Mouse (Mus musculus) hindbrain, embryonic 16.5 days (tissue): ENCODE measurements around the gene Aurkb. TPM values are rescaled to one million over a fixed set of nuclear protein-coding genes. Genes with fewer than 3 reads are reported as not detected.

ENCODE experiments used
- ATAC-seq: fragments of 200-750 bp; cut with Nextera tagmentation; 2 replicates; pipeline ENCODE4 v1.8.0; 2017; ENCODE audit warnings: moderate TSS enrichment, moderate library complexity
- H3K27ac ChIP-seq: fragments of 300-500 bp; sonication (generic); 2 replicates; pipeline ENCODE4 v1.5.1; 2014; ENCODE audit warnings: low read depth, mild to moderate bottlenecking, control low read depth, low read length, moderate library complexity
- H3K27me3 ChIP-seq: fragments of 300-500 bp; sonication (generic); replicated peaks from 2 replicates; pipeline ENCODE4 v1.6.1; 2014; ENCODE audit warnings: low read length; ENCODE audit not compliant: control insufficient read depth, insufficient read depth
- H3K36me3 ChIP-seq: fragments of 300-500 bp; sonication (generic); 2 replicates; pipeline ENCODE4 v1.6.1; 2014; ENCODE audit warnings: mild to moderate bottlenecking, low read length, moderate library complexity, mixed read lengths; ENCODE audit not compliant: control insufficient read depth, insufficient read depth
- H3K4me1 ChIP-seq: fragments of 300-500 bp; sonication (generic); 2 replicates; pipeline ENCODE4 v1.6.1; 2014; ENCODE audit warnings: low read depth, low read length; ENCODE audit not compliant: control insufficient read depth, insufficient read depth
- H3K4me2 ChIP-seq: fragments of 300-500 bp; sonication (generic); 2 replicates; pipeline ENCODE4 v1.6.1; 2014; ENCODE audit warnings: mild to moderate bottlenecking, low read length, control low read depth, moderate library complexity
- H3K4me3 ChIP-seq: fragments of 300-500 bp; sonication (generic); 2 replicates; pipeline ENCODE4 v1.5.1; 2014; ENCODE audit warnings: mild to moderate bottlenecking, low read length, control low read depth, moderate library complexity
- H3K9ac ChIP-seq: fragments of 300-500 bp; sonication (generic); 2 replicates; pipeline ENCODE4 v1.6.1; 2014; ENCODE audit warnings: low read depth, mild to moderate bottlenecking, control low read depth, low read length, moderate library complexity
- H3K9me3 ChIP-seq: fragments of 300-500 bp; sonication (generic); 2 replicates; pipeline ENCODE4 v1.6.1; 2014; ENCODE audit warnings: mild to moderate bottlenecking, low read length, moderate library complexity; ENCODE audit not compliant: control insufficient read depth
- WGBS: fragments of 180-500 bp; shearing (Covaris S2); extraction: QIAGEN DNeasy Blood & Tissue Kit; methylation state at CpG from one replicate; pipeline ENCODE4 v1.1.7; 2014; 5-methylcytosine and 5-hydroxymethylcytosine counted together
- polyA plus RNA-seq: library from polyadenylated mRNA; unstranded; fragments of >200 nt; fragmentation: Nextera tagmentation; extraction: Ambion mirVana; gene quantifications from 2 replicates; pipeline ENCODE4 v1.2.1, GENCODE M21; 2015

Gene Aurkb
- polyA plus RNA-seq, 1 experiment from 2014 or later = 26.9 TPM

- Histone ChIP-seq H3K27ac (no peak overlapping the region), H3K9ac (no peak overlapping the region), H3K9me3 (no peaks in the 10 kb centered on the region), H3K4me2 (no peak overlapping the region), H3K27me3 (no peaks in the 10 kb centered on the region), H3K36me3 (no peaks in the 10 kb centered on the region), H3K4me3 (no peak overlapping the region), H3K4me1 (no peaks in the 10 kb centered on the region)
- no peak for ATAC-seq
- WGBS = 83% methylated on average over 15 of the region's 15 CpGs
Observed at GRCm38 (mm10) chr11:69080102-69080854, 34.8 kb downstream of the Aurkb start.

GRCm38 (mm10) chr11:69080855-69081222, 35.4 kb downstream of the Aurkb start:
- no peaks in the 10 kb centered on the region for H3K9me3 ChIP-seq
- no peaks in the 10 kb centered on the region for H3K36me3 ChIP-seq
- no peaks in the 10 kb centered on the region for H3K27me3 ChIP-seq
- no peak for ATAC-seq
- H3K4me1 ChIP-seq = no peaks in the 10 kb centered on the region
- no peak overlapping the region for H3K27ac ChIP-seq
- no peak overlapping the region for H3K4me3 ChIP-seq
- H3K9ac ChIP-seq = no peak overlapping the region
- WGBS = 91% methylated on average over 8 of the region's 8 CpGs
- no peak overlapping the region for H3K4me2 ChIP-seq

GRCm38 (mm10) chr11:69081613-69082012, 36.2 kb downstream of the Aurkb start:
- no peaks in the 10 kb centered on the region for H3K36me3 ChIP-seq
- H3K9me3 ChIP-seq = no peaks in the 10 kb centered on the region
- no peaks in the 10 kb centered on the region for H3K4me1 ChIP-seq
- H3K27me3 ChIP-seq = no peaks in the 10 kb centered on the region
- no peak overlapping the region for H3K4me3 ChIP-seq
- H3K27ac ChIP-seq = no peak overlapping the region
- H3K4me2 ChIP-seq = no peak overlapping the region
- H3K9ac ChIP-seq = no peak overlapping the region
- 93% methylated on average over 7 of the region's 7 CpGs for WGBS
- no peak for ATAC-seq

GRCm38 (mm10) chr11:69085608-69086007, 40.2 kb downstream of the Aurkb start:
- Histone ChIP-seq H3K4me1 (peaks cover 19% of the 10 kb centered on the region), H3K36me3 (peaks cover 3% of the 10 kb centered on the region; the same call in 1 of the 2 replicates), H3K4me3 (no peak overlapping the region), H3K27me3 (no peaks in the 10 kb centered on the region), H3K4me2 (no peak overlapping the region), H3K9ac (no peak overlapping the region), H3K9me3 (no peaks in the 10 kb centered on the region), H3K27ac (no peak overlapping the region)
- no peak for ATAC-seq
- 74% methylated on average over 6 of the region's 6 CpGs for WGBS

GRCm38 (mm10) chr11:69086390-69086789, 40.9 kb downstream of the Aurkb start:
- H3K9ac ChIP-seq = no peak overlapping the region; the same call in 1 of the 2 replicates
- ATAC-seq = no peak

GRCm38 (mm10) chr11:69087082-69087481, 41.6 kb downstream of the Aurkb start:
- Histone ChIP-seq H3K27ac (no peak overlapping the region), H3K4me3 (no peak overlapping the region), H3K9ac (no peak overlapping the region), H3K4me2 (no peak overlapping the region), H3K4me1 (peaks cover 26% of the 10 kb centered on the region), H3K36me3 (peaks cover 6% of the 10 kb centered on the region), H3K9me3 (no peaks in the 10 kb centered on the region), H3K27me3 (no peaks in the 10 kb centered on the region)
- WGBS = 33% methylated on average over 4 of the region's 4 CpGs
- no peak for ATAC-seq

More at GRCm38 (mm10) chr11:69086390-69086789, 40.9 kb downstream of the Aurkb start:
- H3K9me3 ChIP-seq = no peaks in the 10 kb centered on the region
- H3K4me1 ChIP-seq = peaks cover 24% of the 10 kb centered on the region
- no peaks in the 10 kb centered on the region for H3K27me3 ChIP-seq
- no peak overlapping the region for H3K27ac ChIP-seq
- no peak overlapping the region for H3K4me2 ChIP-seq
- H3K4me3 ChIP-seq = no peak overlapping the region
- peaks cover 3% of the 10 kb centered on the region for H3K36me3 ChIP-seq
- WGBS = 74% methylated on average over 6 of the region's 6 CpGs

GRCm38 (mm10) chr11:69087597-69087996, 42.1 kb downstream of the Aurkb start:
- Histone ChIP-seq H3K4me2 (peak overlapping the region; percentile 94), H3K9me3 (no peaks in the 10 kb centered on the region), H3K27me3 (no peaks in the 10 kb centered on the region), H3K4me1 (peaks cover 27% of the 10 kb centered on the region), H3K4me3 (peak overlapping the region; percentile 99), H3K9ac (peak overlapping the region; percentile 100; the same call in 1 of the 2 replicates), H3K27ac (peak overlapping the region; percentile 96), H3K36me3 (peaks cover 6% of the 10 kb centered on the region)
- 55% methylated on average over 2 of the region's 2 CpGs for WGBS
- ATAC-seq = no peak

GRCm38 (mm10) chr11:69088103-69088855, 42.8 kb downstream of the Aurkb start, which contains the start of gene Vamp2:
Gene Vamp2 (plus strand): TSS chr11:69088490.
- WGBS = under 1% methylated on average over 57 of the region's 67 CpGs
- H3K9me3 ChIP-seq = no peaks in the 10 kb centered on the region
- H3K27me3 ChIP-seq = no peaks in the 10 kb centered on the region
- H3K9ac ChIP-seq = peak within 1 kb of the TSS; percentile 100
- peak; percentile 85 for ATAC-seq
- H3K36me3 ChIP-seq = peaks cover 6% of the 10 kb centered on the region
- peak within 1 kb of the TSS; percentile 96 for H3K27ac ChIP-seq
- H3K4me1 ChIP-seq = peaks cover 27% of the 10 kb centered on the region
- H3K4me2 ChIP-seq = peak within 1 kb of the TSS; percentile 94
- H3K4me3 ChIP-seq = peak within 1 kb of the TSS; percentile 99
